Mouse (Mus musculus): Measurements from ENCODE around the gene Tert. TPM values are rescaled to one million over a fixed set of nuclear protein-coding genes. Genes with fewer than 3 reads are reported as not detected.

Tert gene
- polyA plus RNA-seq, 1 experiment from 2014 or later, result 7.1 TPM

GRCm38 (mm10) chr13:73679311-73679710, 52.6 kb downstream of the Tert start:
- ATAC-seq, result no peak
- Histone ChIP-seq H3K9me3 (no peaks in the 10 kb centered on the region), H3K27me3 (no peaks in the 10 kb centered on the region), H3K36me3 (no peaks in the 10 kb centered on the region), H3K4me3 (replicated peaks) (no peak overlapping the region), H3K4me2 (replicated peaks) (no peak overlapping the region), H3K27ac (no peak overlapping the region), H3K9ac (replicated peaks) (no peak overlapping the region), H3K4me1 (replicated peaks) (no peaks in the 10 kb centered on the region)
- WGBS, result 77% methylated on average over 2 of the region's 2 CpGs

- Histone ChIP-seq H3K9me3 (no peaks in the 10 kb centered on the region), H3K4me1 (replicated peaks) (no peaks in the 10 kb centered on the region), H3K27me3 (no peaks in the 10 kb centered on the region), H3K27ac (no peak overlapping the region), H3K36me3 (no peaks in the 10 kb centered on the region), H3K4me3 (replicated peaks) (no peak overlapping the region), H3K4me2 (replicated peaks) (no peak overlapping the region), H3K9ac (replicated peaks) (no peak overlapping the region)
- ATAC-seq, result no peak
- WGBS, result 45% methylated on average over 1 of the region's 1 CpGs
These were observed 53.7 kb downstream of the Tert start for GRCm38 (mm10) chr13:73680394-73680793.

- Histone ChIP-seq H3K4me3 (replicated peaks) (no peak overlapping the region), H3K27me3 (no peaks in the 10 kb centered on the region), H3K27ac (no peak overlapping the region), H3K9me3 (no peaks in the 10 kb centered on the region), H3K36me3 (no peaks in the 10 kb centered on the region), H3K4me1 (replicated peaks) (no peaks in the 10 kb centered on the region), H3K9ac (replicated peaks) (no peak overlapping the region), H3K4me2 (replicated peaks) (no peak overlapping the region)
- no peak for ATAC-seq
- WGBS, result 87% methylated on average over 2 of the region's 2 CpGs
These were observed 55.5 kb downstream of the Tert start for GRCm38 (mm10) chr13:73682226-73682625.

- no peak for ATAC-seq
- 87% methylated on average over 11 of the region's 11 CpGs for WGBS
- no peak overlapping the region for H3K4me2 ChIP-seq (replicated peaks)
- H3K27me3 ChIP-seq, result no peaks in the 10 kb centered on the region
- no peak overlapping the region for H3K4me3 ChIP-seq (replicated peaks)
- H3K9ac ChIP-seq (replicated peaks), result no peak overlapping the region
- H3K36me3 ChIP-seq, result no peaks in the 10 kb centered on the region
- H3K27ac ChIP-seq, result no peak overlapping the region
- H3K4me1 ChIP-seq (replicated peaks), result no peaks in the 10 kb centered on the region
- no peaks in the 10 kb centered on the region for H3K9me3 ChIP-seq
These were observed 57.0 kb downstream of the Tert start for GRCm38 (mm10) chr13:73683682-73684081.

- ATAC-seq, result no peak
- 77% methylated on average over 1 of the region's 1 CpGs for WGBS
- no peak overlapping the region for H3K4me2 ChIP-seq (replicated peaks)
These were observed 57.7 kb downstream of the Tert start for GRCm38 (mm10) chr13:73684412-73684811.

GRCm38 (mm10) chr13:73685502-73685901, 58.8 kb downstream of the Tert start:
- WGBS, result 85% methylated on average over 6 of the region's 6 CpGs
- ATAC-seq, result no peak

More at GRCm38 (mm10) chr13:73684412-73684811, 57.7 kb downstream of the Tert start:
- Histone ChIP-seq H3K27ac (no peak overlapping the region), H3K4me1 (replicated peaks) (no peaks in the 10 kb centered on the region), H3K27me3 (no peaks in the 10 kb centered on the region), H3K9ac (replicated peaks) (no peak overlapping the region), H3K4me3 (replicated peaks) (no peak overlapping the region), H3K36me3 (no peaks in the 10 kb centered on the region), H3K9me3 (no peaks in the 10 kb centered on the region)

GRCm38 (mm10) chr13:73687601-73688000, 60.9 kb downstream of the Tert start:
- H3K9me3 ChIP-seq, result no peaks in the 10 kb centered on the region
- no peaks in the 10 kb centered on the region for H3K36me3 ChIP-seq
- no peaks in the 10 kb centered on the region for H3K27me3 ChIP-seq
- H3K9ac ChIP-seq (replicated peaks), result no peak overlapping the region
- no peak overlapping the region for H3K4me3 ChIP-seq (replicated peaks)
- no peak for ATAC-seq
- 69% methylated on average over 3 of the region's 3 CpGs for WGBS
- H3K4me2 ChIP-seq (replicated peaks), result no peak overlapping the region
- no peaks in the 10 kb centered on the region for H3K4me1 ChIP-seq (replicated peaks)
- no peak overlapping the region for H3K27ac ChIP-seq

More at GRCm38 (mm10) chr13:73685502-73685901, 58.8 kb downstream of the Tert start:
- no peak overlapping the region for H3K27ac ChIP-seq
- no peak overlapping the region for H3K4me3 ChIP-seq (replicated peaks)
- no peaks in the 10 kb centered on the region for H3K4me1 ChIP-seq (replicated peaks)
- no peaks in the 10 kb centered on the region for H3K27me3 ChIP-seq
- H3K9me3 ChIP-seq, result no peaks in the 10 kb centered on the region
- H3K9ac ChIP-seq (replicated peaks), result no peak overlapping the region
- no peak overlapping the region for H3K4me2 ChIP-seq (replicated peaks)
- H3K36me3 ChIP-seq, result no peaks in the 10 kb centered on the region

- no peak overlapping the region for H3K4me2 ChIP-seq (replicated peaks)
- no peak overlapping the region for H3K9ac ChIP-seq (replicated peaks)
- WGBS, result 87% methylated on average over 4 of the region's 4 CpGs
- no peaks in the 10 kb centered on the region for H3K27me3 ChIP-seq
- H3K36me3 ChIP-seq, result no peaks in the 10 kb centered on the region
- no peak overlapping the region for H3K27ac ChIP-seq
- ATAC-seq, result no peak
- no peaks in the 10 kb centered on the region for H3K4me1 ChIP-seq (replicated peaks)
- no peaks in the 10 kb centered on the region for H3K9me3 ChIP-seq
- no peak overlapping the region for H3K4me3 ChIP-seq (replicated peaks)
These were observed 62.2 kb downstream of the Tert start for GRCm38 (mm10) chr13:73688934-73689333.

GRCm38 (mm10) chr13:73692249-73692868, 65.6 kb downstream of the Tert start:
- ATAC-seq, result peak; percentile 88
- Histone ChIP-seq H3K4me3 (replicated peaks) (no peak overlapping the region), H3K27me3 (0 out of 2 replicates have a peak, but pooled peaks cover 3% of the 10 kb centered on the region), H3K9me3 (no peaks in the 10 kb centered on the region), H3K36me3 (no peaks in the 10 kb centered on the region), H3K9ac (replicated peaks) (no peak overlapping the region), H3K4me2 (replicated peaks) (no peak overlapping the region), H3K4me1 (replicated peaks) (no peaks in the 10 kb centered on the region), H3K27ac (no peak overlapping the region)
- 33% methylated on average over 10 of the region's 10 CpGs for WGBS

GRCm38 (mm10) chr13:73693333-73693732, 66.6 kb downstream of the Tert start:
- H3K4me1 ChIP-seq (replicated peaks), result no peaks in the 10 kb centered on the region
- whole genome bisulfite sequencing, result 73% methylated on average over 2 of the region's 2 CpGs
- H3K27ac ChIP-seq, result no peak overlapping the region
- H3K4me2 ChIP-seq (replicated peaks), result no peak overlapping the region
- H3K9me3 ChIP-seq, result no peaks in the 10 kb centered on the region
- ATAC-seq, result no peak
- no peaks in the 10 kb centered on the region for H3K36me3 ChIP-seq
- H3K4me3 ChIP-seq (replicated peaks), result no peak overlapping the region
- 0 out of 2 replicates have a peak, but pooled peaks cover 3% of the 10 kb centered on the region for H3K27me3 ChIP-seq
- no peak overlapping the region for H3K9ac ChIP-seq (replicated peaks)

GRCm38 (mm10) chr13:73694972-73695371, 68.3 kb downstream of the Tert start:
- 0 out of 2 replicates have a peak, but pooled peaks cover 3% of the 10 kb centered on the region for H3K27me3 ChIP-seq
- H3K4me1 ChIP-seq (replicated peaks), result no peaks in the 10 kb centered on the region
- no peak overlapping the region for H3K9ac ChIP-seq (replicated peaks)
- H3K27ac ChIP-seq, result no peak overlapping the region
- H3K4me2 ChIP-seq (replicated peaks), result no peak overlapping the region
- no peak overlapping the region for H3K4me3 ChIP-seq (replicated peaks)
- ATAC-seq, result no peak
- no peaks in the 10 kb centered on the region for H3K36me3 ChIP-seq
- 94% methylated on average over 1 of the region's 1 CpGs for WGBS
- H3K9me3 ChIP-seq, result no peaks in the 10 kb centered on the region

- Histone ChIP-seq H3K27me3 (0 out of 2 replicates have a peak, but pooled peaks cover 3% of the 10 kb centered on the region), H3K27ac (no peak overlapping the region), H3K9ac (replicated peaks) (no peak overlapping the region), H3K4me1 (replicated peaks) (no peaks in the 10 kb centered on the region), H3K9me3 (no peaks in the 10 kb centered on the region), H3K4me3 (replicated peaks) (no peak overlapping the region), H3K4me2 (replicated peaks) (no peak overlapping the region), H3K36me3 (no peaks in the 10 kb centered on the region)
- no peak for ATAC-seq
- 81% methylated on average over 3 of the region's 3 CpGs for WGBS
These were observed 69.8 kb downstream of the Tert start for GRCm38 (mm10) chr13:73696529-73696928.

Measured in midbrain, embryonic 13.5 days (tissue).